Mouse (Mus musculus) erythroblast, embryonic 14.5 days (primary cell): Measurements from ENCODE around the gene Pacrg.

Experiments used
- GATA1 ChIP-seq: IDR thresholded peaks from 2 replicates; pipeline ENCODE4 v1.6.1; 2012; ENCODE audit warnings: low read length, inconsistent platforms, mixed read lengths
- TAL1 ChIP-seq: IDR thresholded peaks from 3 replicates; pipeline ENCODE4 v1.6.1; 2012; ENCODE audit warnings: low read length, inconsistent platforms, mixed read lengths

GRCm38 (mm10) chr17:10764343-10764742 lies 75.8 kb downstream of the Pacrg start:
- no peak for TF ChIP-seq GATA1
- no peak for TF ChIP-seq TAL1
